Mouse (Mus musculus): ENCODE data around the gene Gm42742.

GRCm38 (mm10) chr7:127027885-127028284 is 7.0 kb upstream of the Gm42742 start:
- TF ChIP-seq CTCF (IDR thresholded peaks at IDR 0.05; ENCODE audit: borderline replicate concordance, insufficient read depth, low read depth, low read length) (peak; percentile 19; the same call in 1 of the 2 replicates), POLR2A (IDR thresholded peaks at IDR 0.05; ENCODE audit: borderline replicate concordance, insufficient read depth, low read length) (peak; percentile 2; the same call in 1 of the 2 replicates)

All from cerebellum, adult 2 months (tissue).